Mouse (Mus musculus) mesoderm, embryonic 11.5 days (tissue): ENCODE data around the gene Zbtb8a.

Experiments
- DNase-seq: peaks from one replicate; pipeline ENCODE4 v3.0.0-alpha.2; 2012; ENCODE audit warnings: low read depth, low spot score

The Zbtb8a gene

GRCm38 (mm10) chr4:129335216-129336074 is 42.5 kb downstream of the Zbtb8a start, which contains the start of the genes Rbbp4 and Zbtb8os:
Rbbp4 (minus strand) TSS chr4:129335370.
Zbtb8os (plus strand) TSS chr4:129335695.
- peak; percentile 99 for DNase-seq

GRCm38 (mm10) chr4:129334677-129335215 is 43.2 kb downstream of the Zbtb8a start:
- DNase-seq, result no peak

- no peak for DNase-seq
These were observed 45.1 kb downstream of the Zbtb8a start for GRCm38 (mm10) chr4:129332846-129333245.

GRCm38 (mm10) chr4:129326191-129326590 is 51.7 kb downstream of the Zbtb8a start:
- no peak for DNase-seq

GRCm38 (mm10) chr4:129324756-129325155 is 53.2 kb downstream of the Zbtb8a start:
- DNase-seq, result no peak

GRCm38 (mm10) chr4:129323491-129323890 is 54.4 kb downstream of the Zbtb8a start:
- DNase-seq, result no peak

GRCm38 (mm10) chr4:129322042-129322441 is 55.9 kb downstream of the Zbtb8a start:
- DNase-seq, result no peak

- no peak for DNase-seq
These were observed 57.0 kb downstream of the Zbtb8a start for GRCm38 (mm10) chr4:129320876-129321275.

- DNase-seq, result no peak
These were observed 64.0 kb downstream of the Zbtb8a start for GRCm38 (mm10) chr4:129313886-129314285.

GRCm38 (mm10) chr4:129307936-129308335 is 70.0 kb downstream of the Zbtb8a start:
- DNase-seq, result no peak

GRCm38 (mm10) chr4:129304306-129304705 is 73.6 kb downstream of the Zbtb8a start:
- no peak for DNase-seq

GRCm38 (mm10) chr4:129303816-129304215 is 74.1 kb downstream of the Zbtb8a start:
- no peak for DNase-seq
